Mouse (Mus musculus) forebrain, embryonic 16.5 days (tissue): ENCODE measurements around the gene Pls3. TPM values are rescaled to one million over a fixed set of nuclear protein-coding genes. Genes with fewer than 3 reads are reported as not detected.
"Not testable (repeated sequence)": the region's sequence is repeated elsewhere in the genome, so short reads cannot be mapped to it uniquely, and the experiment has no call there.

Experiments
- ATAC-seq: fragments of 200-750 bp; cut with Nextera tagmentation; 2 replicates; pipeline ENCODE4 v1.8.0; 2017; ENCODE audit warnings: mild to moderate bottlenecking, moderate library complexity
- H3K27ac ChIP-seq: fragments of 300-500 bp; sonication (generic); 2 replicates; pipeline ENCODE4 v1.5.1; 2014; ENCODE audit warnings: low read length, control low read depth
- H3K27me3 ChIP-seq: fragments of 300-500 bp; sonication (generic); replicated peaks from 2 replicates; pipeline ENCODE4 v1.6.1; 2014; ENCODE audit warnings: low read length; ENCODE audit not compliant: control insufficient read depth, insufficient read depth
- H3K36me3 ChIP-seq: fragments of 300-500 bp; sonication (generic); 2 replicates; pipeline ENCODE4 v1.6.1; 2014; ENCODE audit not compliant: control insufficient read depth, insufficient read depth
- H3K4me1 ChIP-seq: fragments of 300-500 bp; sonication (generic); replicated peaks from 2 replicates; pipeline ENCODE4 v1.6.1; 2014; ENCODE audit warnings: low read length; ENCODE audit not compliant: control insufficient read depth, insufficient read depth
- H3K4me2 ChIP-seq: fragments of 300-500 bp; sonication (generic); 2 replicates; pipeline ENCODE4 v1.6.1; 2014; ENCODE audit warnings: mild to moderate bottlenecking, low read length, control low read depth
- H3K4me3 ChIP-seq: fragments of 300-500 bp; sonication (generic); replicated peaks from 2 replicates; pipeline ENCODE4 v1.5.1; 2014; ENCODE audit warnings: mild to moderate bottlenecking, low read length, control low read depth
- H3K9ac ChIP-seq: fragments of 300-500 bp; sonication (generic); replicated peaks from 2 replicates; pipeline ENCODE4 v1.6.1; 2014; ENCODE audit warnings: low read depth, low read length, control low read depth
- H3K9me3 ChIP-seq: fragments of 300-500 bp; sonication (generic); 2 replicates; pipeline ENCODE4 v1.6.1; 2016; ENCODE audit warnings: low read length; ENCODE audit not compliant: control insufficient read depth
- WGBS: fragments of 180-500 bp; shearing (Covaris S2); extraction: QIAGEN DNeasy Blood & Tissue Kit; methylation state at CpG from one replicate; pipeline ENCODE4 v1.1.7; 2014; 5-methylcytosine and 5-hydroxymethylcytosine counted together
- polyA plus RNA-seq: library from polyadenylated mRNA; unstranded; fragments of >200 nt; fragmentation: Nextera tagmentation; extraction: Ambion mirVana; gene quantifications from 2 replicates; pipeline ENCODE4 v1.2.1, GENCODE M21; 2015

The Pls3 gene
- polyA plus RNA-seq, 1 experiment from 2014 or later = 38.1 TPM

- H3K36me3 ChIP-seq, H3K27ac ChIP-seq, H3K4me2 ChIP-seq, H3K27me3 ChIP-seq, ATAC-seq, H3K9me3 ChIP-seq, H3K4me3 ChIP-seq, H3K4me1 ChIP-seq, H3K9ac ChIP-seq: not testable (repeated sequence)
- 81% methylated on average over 14 of the region's 14 CpGs for WGBS
Measured at GRCm38 (mm10) chrX:75757966-75758365, 117.0 kb downstream of the Pls3 start.

GRCm38 (mm10) chrX:75754531-75754930, 120.5 kb downstream of the Pls3 start:
- H3K4me3 ChIP-seq, H3K27ac ChIP-seq, ATAC-seq, H3K4me2 ChIP-seq, H3K27me3 ChIP-seq, H3K9ac ChIP-seq, H3K36me3 ChIP-seq, H3K4me1 ChIP-seq, H3K9me3 ChIP-seq: not testable (repeated sequence)

GRCm38 (mm10) chrX:75750126-75750725, 124.8 kb downstream of the Pls3 start:
- not testable (repeated sequence) for H3K4me1 ChIP-seq, ATAC-seq, H3K36me3 ChIP-seq, H3K9me3 ChIP-seq, H3K4me2 ChIP-seq, H3K4me3 ChIP-seq, H3K9ac ChIP-seq, H3K27me3 ChIP-seq, H3K27ac ChIP-seq
- WGBS = 56% methylated on average over 1 of the region's 12 CpGs

GRCm38 (mm10) chrX:75749312-75749711, 125.7 kb downstream of the Pls3 start:
- WGBS = 76% methylated on average over 7 of the region's 10 CpGs
- H3K4me1 ChIP-seq, H3K9me3 ChIP-seq, H3K27me3 ChIP-seq, H3K36me3 ChIP-seq, H3K27ac ChIP-seq, H3K4me3 ChIP-seq, H3K4me2 ChIP-seq, H3K9ac ChIP-seq, ATAC-seq: not testable (repeated sequence)

GRCm38 (mm10) chrX:75744466-75744865, 130.5 kb downstream of the Pls3 start:
- not testable (repeated sequence) for H3K36me3 ChIP-seq, H3K9ac ChIP-seq, H3K27me3 ChIP-seq, H3K27ac ChIP-seq, H3K4me2 ChIP-seq, H3K4me3 ChIP-seq, H3K9me3 ChIP-seq, H3K4me1 ChIP-seq, ATAC-seq
- 57% methylated on average over 8 of the region's 14 CpGs for WGBS

GRCm38 (mm10) chrX:75739464-75739863, 135.5 kb downstream of the Pls3 start:
- not testable (repeated sequence) for H3K27me3 ChIP-seq, H3K4me3 ChIP-seq, H3K27ac ChIP-seq, ATAC-seq, H3K9ac ChIP-seq, H3K9me3 ChIP-seq, H3K4me2 ChIP-seq, H3K4me1 ChIP-seq, H3K36me3 ChIP-seq
- 78% methylated on average over 2 of the region's 8 CpGs for WGBS
